Mouse (Mus musculus) hematopoietic stem cell, adult 5-6 weeks (primary cell): ENCODE data around the gene Sh3bgrl2. TPM values are rescaled to one million over a fixed set of nuclear protein-coding genes. Genes with fewer than 3 reads are reported as not detected.

Experiments
- ATAC-seq, 2 experiments: fragments of 125-278 bp in 1 of 2; replicated peaks in 1 of 2; 2 replicates each; pipeline ENCODE4 v1.8.0; 2016 to 2017; ENCODE audit warnings: inconsistent platforms in 2 of 2, mild to moderate bottlenecking in 2 of 2, moderate number of reproducible peaks in 2 of 2, low read depth in 1 of 2, moderate TSS enrichment in 1 of 2; ENCODE audit not compliant: low FRiP score in 2 of 2, poor library complexity in 2 of 2, severe bottlenecking in 2 of 2, insufficient read depth in 1 of 2, low TSS enrichment in 1 of 2
- total RNA-seq: library from RNA; stranded (forward); fragments of 172-1452, 232-1000 nt; gene quantifications from 2 replicates; pipeline ENCODE4 v1.2.3, GENCODE M21; 2017

Sh3bgrl2 gene
- total RNA-seq, 1 experiment from 2014 or later = 2.2 TPM

DNA sequence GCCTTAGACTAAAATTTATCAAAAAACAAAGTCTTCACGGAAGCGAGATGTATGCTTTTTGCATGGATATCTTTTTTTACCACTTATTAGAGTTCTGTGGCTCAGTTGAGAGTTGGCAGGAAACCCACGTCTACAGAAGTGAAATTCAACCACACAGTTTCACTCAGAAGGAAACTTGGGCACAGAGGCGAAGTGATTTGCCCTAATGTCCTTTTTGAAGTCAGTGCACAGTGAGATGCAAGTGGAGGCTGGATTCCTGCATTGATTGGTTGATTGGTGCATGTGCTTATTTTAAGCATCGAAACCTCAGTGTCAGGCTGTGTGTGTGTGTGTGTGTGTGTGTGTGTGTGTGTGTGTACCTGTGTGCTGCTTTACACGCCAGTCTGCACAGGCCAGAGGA, 3.5 kb downstream of the Sh3bgrl2 start:
- no peak for ATAC-seq

DNA sequence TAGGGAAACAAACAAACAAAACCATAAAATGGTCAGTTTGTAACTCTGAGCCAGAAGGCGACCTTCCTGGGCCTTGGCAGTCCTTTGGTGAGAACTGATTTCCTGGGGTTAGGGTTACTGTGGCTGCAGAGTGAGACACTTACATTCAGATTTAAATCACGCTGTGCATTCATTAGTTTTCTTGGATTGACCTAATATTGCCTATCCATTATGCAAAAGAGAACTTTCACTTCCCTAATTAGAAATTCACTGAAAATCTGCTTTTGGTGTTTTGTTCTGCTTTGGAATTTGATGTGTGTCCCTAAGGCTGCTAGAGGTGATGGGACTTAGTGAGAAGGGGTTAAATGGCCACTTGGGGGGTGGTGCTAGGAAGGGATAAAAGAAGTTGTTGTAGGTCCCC, 7.5 kb downstream of the Sh3bgrl2 start:
- ATAC-seq = no peak

DNA sequence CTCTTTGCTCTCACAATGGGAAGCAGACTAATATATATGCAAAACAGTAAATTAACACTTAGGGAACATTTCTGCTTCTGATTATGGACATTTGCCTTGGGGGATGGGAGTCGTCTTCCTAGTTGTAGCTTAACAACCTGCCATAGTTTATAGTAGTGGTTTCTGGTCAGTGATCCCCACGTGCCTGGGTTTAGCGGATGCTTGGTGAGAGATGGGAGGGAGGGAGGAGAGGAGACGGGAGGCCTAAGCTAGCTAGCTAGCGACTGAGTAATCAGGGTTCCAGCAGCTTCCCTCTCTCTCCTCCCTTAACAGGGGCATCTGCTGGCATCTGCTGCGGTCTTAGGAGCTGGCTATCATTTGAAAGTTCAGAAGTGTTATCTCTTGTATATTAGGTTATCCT, 8.1 kb downstream of the Sh3bgrl2 start:
- ATAC-seq = no peak

GRCm38 (mm10) chr9:83556780-83557771, 8.9 kb downstream of the Sh3bgrl2 start:
- no peak for ATAC-seq

GRCm38 (mm10) chr9:83560670-83561069, 12.5 kb downstream of the Sh3bgrl2 start:
- no peak for ATAC-seq

- ATAC-seq = no peak
These were observed 14.8 kb downstream of the Sh3bgrl2 start for GRCm38 (mm10) chr9:83562889-83563288.

GRCm38 (mm10) chr9:83563808-83564549, 15.9 kb downstream of the Sh3bgrl2 start:
- ATAC-seq = peak; percentile 93 to 96

DNA sequence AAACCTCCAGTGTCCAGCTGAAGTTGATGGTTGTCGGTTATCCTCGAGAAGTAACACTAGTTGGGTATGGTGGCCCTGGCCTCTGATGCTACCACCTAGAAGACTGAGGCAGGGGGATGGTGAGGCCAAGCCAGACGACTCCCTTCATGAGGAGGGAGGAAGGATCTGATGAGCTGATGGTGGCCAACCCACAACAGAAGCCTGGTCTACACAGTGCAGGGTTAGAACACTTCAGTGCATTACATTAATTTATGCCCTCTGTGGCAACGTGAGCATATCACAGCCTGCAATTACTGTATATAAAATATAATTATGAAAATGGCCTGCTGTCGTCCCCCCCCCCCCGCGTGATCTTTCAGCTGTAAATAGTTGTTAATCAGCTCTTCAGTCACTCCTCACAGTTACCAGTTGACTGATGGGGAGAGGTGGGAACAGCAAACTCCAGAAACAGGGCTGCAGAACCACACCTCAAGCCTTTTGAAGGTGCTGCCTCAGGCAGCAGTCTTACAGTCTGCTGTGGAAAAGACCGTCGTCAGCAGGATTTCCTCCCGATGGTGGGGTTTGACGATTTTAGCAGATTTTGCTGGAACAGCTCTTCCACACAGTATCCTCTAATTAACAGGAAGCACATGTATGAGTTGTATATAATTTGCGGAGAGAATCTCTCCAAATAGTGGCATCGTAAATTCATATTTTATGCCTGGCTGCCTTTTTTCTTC, 17.0 kb downstream of the Sh3bgrl2 start:
- no peak for ATAC-seq

DNA sequence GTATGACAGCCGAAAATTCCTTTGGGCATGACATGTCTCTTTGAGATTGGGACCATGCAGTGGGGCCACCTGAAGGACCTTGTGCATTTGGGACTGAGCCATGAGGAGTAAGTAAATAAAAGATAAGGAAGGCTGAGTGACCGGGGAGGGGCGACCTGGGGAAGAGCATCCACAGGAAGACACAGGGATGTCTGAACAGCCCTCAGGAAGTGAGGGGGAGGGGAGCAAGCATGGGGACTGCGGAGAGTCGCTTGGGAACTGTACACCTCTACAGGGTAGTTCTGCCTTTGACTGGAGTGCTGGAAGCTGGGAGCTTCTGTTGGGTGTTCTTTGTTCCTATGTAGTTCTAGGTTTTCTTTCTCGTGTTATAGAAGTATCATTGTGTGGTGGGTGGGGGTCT, 18.0 kb downstream of the Sh3bgrl2 start:
- ATAC-seq = no peak

GRCm38 (mm10) chr9:83568125-83568524, 20.0 kb downstream of the Sh3bgrl2 start:
- ATAC-seq = no peak

- no peak for ATAC-seq
These were observed 20.8 kb downstream of the Sh3bgrl2 start for GRCm38 (mm10) chr9:83568937-83569336.

GRCm38 (mm10) chr9:83569898-83570297, 21.8 kb downstream of the Sh3bgrl2 start:
- peak; percentile 59 to 67; a peak in 3 of 4 replicates for ATAC-seq

GRCm38 (mm10) chr9:83571315-83571714, 23.2 kb downstream of the Sh3bgrl2 start:
- no peak for ATAC-seq

- ATAC-seq = no peak
These were observed 24.2 kb downstream of the Sh3bgrl2 start for GRCm38 (mm10) chr9:83572326-83572725.

GRCm38 (mm10) chr9:83572870-83573269, 24.7 kb downstream of the Sh3bgrl2 start:
- ATAC-seq = no peak

GRCm38 (mm10) chr9:83573588-83573987, 25.5 kb downstream of the Sh3bgrl2 start:
- no peak for ATAC-seq

GRCm38 (mm10) chr9:83575403-83575802, 27.3 kb downstream of the Sh3bgrl2 start:
- no peak for ATAC-seq
